ENCODE assay signal across 12 mouse cellular contexts in genomic region chr17:47184148-47184547, GRCm38 (mm10).
DNase-seq lines count a peak whose midpoint lies in the region; TF ChIP-seq lines count a peak whose summit lies in the region.
"Had no signal": no experiment of that assay in that cellular context is flagged by ENCODE, and none has a peak within 500 bp of the region (broad histone marks: within the 10 kb centered on the region; RNA-seq: fewer than 3 reads in every experiment).

No protein-coding gene starts in this region.

- H3K36me3 ChIP-seq in macrophage (ENCODE audit: inconsistent target) = no peaks in the 10 kb centered on the region
- H3K36me3 ChIP-seq: hindbrain, embryonic 12.5 days; limb, embryonic 15.5 days had no signal

- peak overlapping the region; percentile 86 for H3K27ac ChIP-seq in bone marrow macrophage, adult 2 months (ENCODE audit: insufficient read depth, low read depth, low read length)
- H3K27ac ChIP-seq in macrophage = peak overlapping the region; percentile 81
- H3K27ac ChIP-seq: hindbrain, embryonic 12.5 days; limb, embryonic 15.5 days had no signal

- peaks cover 45% of the 10 kb centered on the region for H3K4me1 ChIP-seq in bone marrow macrophage, adult 2 months (ENCODE audit: control insufficient read depth, insufficient read depth, low read length)

- DNase-seq in gastrocnemius, postnatal 10 days = peak; percentile 26
- no peak for DNase-seq in gastrocnemius, postnatal 25 days
- DNase-seq in heart, postnatal 25 days (ENCODE audit: low spot score) = peak; percentile 10
- DNase-seq in right cerebral cortex, postnatal 36 days (ENCODE audit: low spot score in 2 of 2) = no peak
- no peak for DNase-seq in thymus, postnatal 10 days (ENCODE audit: low spot score in 2 of 2)
- DNase-seq in cerebellum, adult 18-20 months = no peak
- DNase-seq: cerebellum, adult 9-10 months had no signal

- 22% methylated on average over 6 of the region's 6 CpGs for WGBS in macrophage (ENCODE audit: missing documents)

- intact Hi-C loops in heart, postnatal 25 days (cut with DNase I) = loop anchor here (5.0 kb wide), 1 partner anchor 42 kb away; no protein-coding TSS in a partner anchor

- TF ChIP-seq POLR2A in bone marrow macrophage, adult 2 months (IDR thresholded peaks at IDR 0.05; ENCODE audit: borderline replicate concordance, low read depth, low read length) = no peak

- H3K4me3 ChIP-seq in bone marrow macrophage, adult 2 months (ENCODE audit: insufficient read depth, low read length) = peak overlapping the region; percentile 23
- no peak overlapping the region for H3K4me3 ChIP-seq in macrophage (ENCODE audit: inconsistent target)
- H3K4me3 ChIP-seq: hindbrain, embryonic 12.5 days; limb, embryonic 15.5 days; myocyte had no signal

- TF ChIP-seq CTCF in bone marrow macrophage, adult 2 months (IDR thresholded peaks at IDR 0.05; ENCODE audit: low read depth, low read length) = no peak

- peaks cover 90% of the 10 kb centered on the region for H3K79me2 ChIP-seq in macrophage (ENCODE audit: inconsistent target)

Comparison
In these comparisons a context has a peak if more than half of its experiments do, and no peak if none do; other contexts are left out.
1. DNase-seq: peak in gastrocnemius, postnatal 10 days (single experiment) and heart, postnatal 25 days (single experiment); none in gastrocnemius, postnatal 25 days (single experiment), right cerebral cortex, postnatal 36 days (0 of 2), thymus, postnatal 10 days (0 of 2) and cerebellum, adult 18-20 months (0 of 2).